Mouse (Mus musculus) limb, embryonic 11.5 days (tissue): Measurements from ENCODE around the gene Fam120b. TPM values are rescaled to one million over a fixed set of nuclear protein-coding genes. Genes with fewer than 3 reads are reported as not detected.

Source experiments
- ATAC-seq: fragments of 200-750 bp; cut with Nextera tagmentation; 2 replicates; pipeline ENCODE4 v1.8.0; 2017; ENCODE audit warnings: low read depth; ENCODE audit not compliant: insufficient number of reproducible peaks, low FRiP score, low TSS enrichment
- DNase-seq: peaks from one replicate; pipeline ENCODE4 v3.0.0-alpha.2; 2015; ENCODE audit warnings: low spot score
- H3K27ac ChIP-seq: fragments of 300-500 bp; sonication (generic); replicated peaks from 2 replicates; pipeline ENCODE4 v1.5.1; 2014; ENCODE audit warnings: low read depth, mild to moderate bottlenecking, low read length
- H3K27me3 ChIP-seq: fragments of 300-500 bp; sonication (generic); 2 replicates; pipeline ENCODE4 v1.6.1; 2014; ENCODE audit warnings: mild to moderate bottlenecking, low read length, mixed read lengths; ENCODE audit not compliant: control insufficient read depth, insufficient read depth
- H3K36me3 ChIP-seq: fragments of 300-500 bp; sonication (generic); 2 replicates; pipeline ENCODE4 v1.6.1; 2014; ENCODE audit warnings: mild to moderate bottlenecking, low read length, moderate library complexity, mixed read lengths; ENCODE audit not compliant: control insufficient read depth, insufficient read depth
- H3K4me1 ChIP-seq: fragments of 300-500 bp; sonication (generic); 2 replicates; pipeline ENCODE4 v1.6.1; 2014; ENCODE audit warnings: low read length, mixed read lengths; ENCODE audit not compliant: control insufficient read depth, insufficient read depth
- H3K4me2 ChIP-seq: fragments of 300-500 bp; sonication (generic); 2 replicates; pipeline ENCODE4 v1.6.1; 2014; ENCODE audit warnings: low read depth, mild to moderate bottlenecking, moderate library complexity; ENCODE audit not compliant: severe bottlenecking
- H3K4me3 ChIP-seq: fragments of 300-500 bp; sonication (generic); 2 replicates; pipeline ENCODE4 v1.5.1; 2014; ENCODE audit warnings: low read depth, low read length
- H3K9ac ChIP-seq: fragments of 300-500 bp; sonication (generic); 2 replicates; pipeline ENCODE4 v1.6.1; 2014; ENCODE audit warnings: mild to moderate bottlenecking, low read length
- H3K9me3 ChIP-seq: fragments of 300-500 bp; sonication (generic); 2 replicates; pipeline ENCODE4 v1.6.1; 2016; ENCODE audit warnings: low read length; ENCODE audit not compliant: control insufficient read depth
- WGBS: fragments of 180-500 bp; shearing (Covaris S2); extraction: QIAGEN DNeasy Blood & Tissue Kit; methylation state at CpG from one replicate; pipeline ENCODE4 v1.1.7; 2014; 5-methylcytosine and 5-hydroxymethylcytosine counted together
- polyA plus RNA-seq: library from polyadenylated mRNA; unstranded; fragments of >200 nt; fragmentation: Nextera tagmentation; extraction: Ambion mirVana; gene quantifications from 2 replicates; pipeline ENCODE4 v1.2.1, GENCODE M21; 2014

The Fam120b gene
- polyA plus RNA-seq, 1 experiment from 2014 or later, result 27.2 TPM

- no peaks in the 10 kb centered on the region for H3K36me3 ChIP-seq
- no peak overlapping the region for H3K9ac ChIP-seq
- H3K4me1 ChIP-seq, result peaks cover 3% of the 10 kb centered on the region; the same call in 1 of the 2 replicates
- H3K4me2 ChIP-seq, result no peak overlapping the region
- H3K9me3 ChIP-seq, result no peaks in the 10 kb centered on the region; the same call in 1 of the 2 replicates
- no peak for DNase-seq
- H3K4me3 ChIP-seq, result no peak overlapping the region
- peaks cover 45% of the 10 kb centered on the region for H3K27me3 ChIP-seq
- no peak overlapping the region for H3K27ac ChIP-seq
- no peak for ATAC-seq
- 92% methylated on average over 5 of the region's 5 CpGs for WGBS
Measured at GRCm38 (mm10) chr17:15383360-15383759, 12.6 kb upstream of the Fam120b start.

- Histone ChIP-seq H3K27ac (no peak overlapping the region), H3K9me3 (no peaks in the 10 kb centered on the region), H3K4me1 (no peaks in the 10 kb centered on the region), H3K9ac (no peak overlapping the region), H3K27me3 (no peaks in the 10 kb centered on the region), H3K4me3 (no peak overlapping the region), H3K4me2 (no peak overlapping the region), H3K36me3 (no peaks in the 10 kb centered on the region)
- no peak for ATAC-seq
- 78% methylated on average over 4 of the region's 4 CpGs for WGBS
- no peak for DNase-seq
Measured at GRCm38 (mm10) chr17:15388892-15389291, 7.1 kb upstream of the Fam120b start.

GRCm38 (mm10) chr17:15389356-15389755, 6.6 kb upstream of the Fam120b start:
- Histone ChIP-seq H3K4me1 (no peaks in the 10 kb centered on the region), H3K4me3 (no peak overlapping the region), H3K27me3 (no peaks in the 10 kb centered on the region), H3K9me3 (no peaks in the 10 kb centered on the region), H3K27ac (no peak overlapping the region), H3K36me3 (no peaks in the 10 kb centered on the region), H3K9ac (no peak overlapping the region), H3K4me2 (no peak overlapping the region)
- 79% methylated on average over 8 of the region's 8 CpGs for WGBS
- DNase-seq (no peak), ATAC-seq (no peak)

- Histone ChIP-seq H3K4me1 (peaks cover 4% of the 10 kb centered on the region; the same call in 1 of the 2 replicates), H3K9ac (no peak overlapping the region), H3K4me3 (no peak overlapping the region), H3K9me3 (no peaks in the 10 kb centered on the region), H3K27ac (no peak overlapping the region), H3K27me3 (no peaks in the 10 kb centered on the region), H3K36me3 (peaks cover 6% of the 10 kb centered on the region; the same call in 1 of the 2 replicates), H3K4me2 (no peak overlapping the region)
- 98% methylated on average over 17 of the region's 17 CpGs for WGBS
- DNase-seq (no peak), ATAC-seq (no peak)
Measured at GRCm38 (mm10) chr17:15401716-15402115, 5.7 kb downstream of the Fam120b start.

- ATAC-seq (no peak), DNase-seq (no peak)
- Histone ChIP-seq H3K4me2 (no peak overlapping the region), H3K9me3 (no peaks in the 10 kb centered on the region), H3K4me3 (no peak overlapping the region), H3K36me3 (peaks cover 17% of the 10 kb centered on the region; the same call in 1 of the 2 replicates), H3K4me1 (no peaks in the 10 kb centered on the region), H3K27me3 (no peaks in the 10 kb centered on the region), H3K27ac (no peak overlapping the region), H3K9ac (no peak overlapping the region)
- WGBS, result 95% methylated on average over 2 of the region's 2 CpGs
Measured at GRCm38 (mm10) chr17:15406576-15406975, 10.6 kb downstream of the Fam120b start.

GRCm38 (mm10) chr17:15409261-15409660, 13.3 kb downstream of the Fam120b start:
- H3K9ac ChIP-seq, result no peak overlapping the region
- no peak overlapping the region for H3K4me2 ChIP-seq
- peaks cover 12% of the 10 kb centered on the region; the same call in 1 of the 2 replicates for H3K36me3 ChIP-seq
- H3K27me3 ChIP-seq, result no peaks in the 10 kb centered on the region
- no peaks in the 10 kb centered on the region for H3K4me1 ChIP-seq
- DNase-seq, result no peak
- ATAC-seq, result no peak
- no peaks in the 10 kb centered on the region for H3K9me3 ChIP-seq
- 89% methylated on average over 10 of the region's 10 CpGs for WGBS
- no peak overlapping the region for H3K4me3 ChIP-seq
- H3K27ac ChIP-seq, result no peak overlapping the region

GRCm38 (mm10) chr17:15410861-15411260, 14.9 kb downstream of the Fam120b start:
- H3K4me1 ChIP-seq, result no peaks in the 10 kb centered on the region
- no peak overlapping the region for H3K4me3 ChIP-seq
- peaks cover 12% of the 10 kb centered on the region; the same call in 1 of the 2 replicates for H3K36me3 ChIP-seq
- 89% methylated on average over 1 of the region's 1 CpGs for WGBS
- H3K27me3 ChIP-seq, result no peaks in the 10 kb centered on the region
- no peak overlapping the region for H3K9ac ChIP-seq
- no peak overlapping the region for H3K27ac ChIP-seq
- H3K9me3 ChIP-seq, result no peaks in the 10 kb centered on the region
- DNase-seq, result no peak
- no peak for ATAC-seq
- H3K4me2 ChIP-seq, result no peak overlapping the region

GRCm38 (mm10) chr17:15416596-15417215, 20.7 kb downstream of the Fam120b start:
- Histone ChIP-seq H3K27ac (no peak overlapping the region), H3K9me3 (no peaks in the 10 kb centered on the region), H3K4me2 (no peak overlapping the region), H3K4me1 (no peaks in the 10 kb centered on the region), H3K27me3 (no peaks in the 10 kb centered on the region), H3K9ac (no peak overlapping the region), H3K4me3 (no peak overlapping the region), H3K36me3 (peaks cover 15% of the 10 kb centered on the region)
- ATAC-seq (no peak), DNase-seq (no peak)
- 91% methylated on average over 12 of the region's 12 CpGs for WGBS

GRCm38 (mm10) chr17:15419534-15419933, 23.5 kb downstream of the Fam120b start:
- Histone ChIP-seq H3K4me2 (no peak overlapping the region), H3K27ac (no peak overlapping the region), H3K9me3 (no peaks in the 10 kb centered on the region), H3K4me1 (no peaks in the 10 kb centered on the region), H3K4me3 (no peak overlapping the region), H3K9ac (no peak overlapping the region), H3K36me3 (peaks cover 18% of the 10 kb centered on the region), H3K27me3 (no peaks in the 10 kb centered on the region)
- ATAC-seq (no peak), DNase-seq (no peak)
- 88% methylated on average over 8 of the region's 8 CpGs for WGBS
